Mouse (Mus musculus): ENCODE results near the gene Camta1. TPM values are rescaled to one million over a fixed set of nuclear protein-coding genes. Genes with fewer than 3 reads are reported as not detected.

The Camta1 gene
- polyA plus RNA-seq, 1 experiment from 2014 or later = 78.7 TPM

DNA sequence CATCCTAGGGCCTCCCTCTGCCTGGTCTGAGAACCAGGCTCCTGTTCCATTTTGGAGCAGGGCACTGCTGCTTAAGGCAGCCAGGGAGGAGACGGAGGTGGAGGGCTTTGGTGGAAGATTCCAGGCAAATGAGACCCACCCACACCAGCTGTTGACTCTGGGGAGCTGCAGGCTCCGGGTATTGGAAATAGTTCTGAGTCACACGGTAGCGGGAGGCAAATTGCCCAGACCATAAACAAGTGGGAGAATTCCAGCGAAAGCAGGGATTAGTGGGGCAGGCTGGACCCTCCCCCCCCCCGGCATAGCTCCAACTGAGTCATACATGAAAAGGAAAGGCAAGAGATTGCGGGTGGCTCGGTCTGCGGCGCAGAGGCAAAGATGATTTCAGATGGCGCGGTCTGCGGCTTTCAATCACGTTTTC is 450.0 kb downstream of the Camta1 start:
- Histone ChIP-seq H3K9me3 (no peaks in the 10 kb centered on the region), H3K36me3 (no peaks in the 10 kb centered on the region), H3K4me2 (no peak overlapping the region), H3K27me3 (no peaks in the 10 kb centered on the region), H3K4me1 (no peaks in the 10 kb centered on the region), H3K4me3 (no peak overlapping the region), H3K9ac (no peak overlapping the region), H3K27ac (no peak overlapping the region)
- WGBS = 29% methylated on average over 14 of the region's 14 CpGs
- no peak for ATAC-seq (ENCODE audit: borderline replicate concordance, extremely low read depth, low FRiP score, low TSS enrichment)

DNA sequence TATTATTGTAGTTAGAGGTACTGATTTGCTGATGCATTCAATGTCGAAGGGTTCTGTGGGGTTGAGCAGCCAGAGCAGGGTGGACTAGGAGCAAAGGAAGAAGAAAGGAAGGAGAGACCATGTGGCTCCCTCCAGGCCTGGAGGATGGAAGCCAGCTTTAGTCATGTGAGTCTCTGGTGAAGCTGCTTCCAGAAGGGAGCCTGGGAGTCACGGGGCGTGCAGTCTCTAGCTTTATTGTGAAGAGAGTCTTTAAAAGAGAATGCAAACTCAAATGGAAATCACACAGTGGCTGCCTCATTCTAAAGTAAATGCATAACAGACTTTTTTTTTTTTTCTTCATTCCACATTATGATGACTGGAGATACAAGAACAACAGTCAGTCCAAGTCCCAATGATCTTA is 450.7 kb downstream of the Camta1 start:
- Histone ChIP-seq H3K9ac (no peak overlapping the region), H3K4me2 (no peak overlapping the region), H3K9me3 (no peaks in the 10 kb centered on the region), H3K36me3 (no peaks in the 10 kb centered on the region), H3K27me3 (no peaks in the 10 kb centered on the region), H3K4me3 (no peak overlapping the region), H3K27ac (no peak overlapping the region), H3K4me1 (no peaks in the 10 kb centered on the region)
- 78% methylated on average over 3 of the region's 3 CpGs for WGBS
- no peak for ATAC-seq (ENCODE audit: borderline replicate concordance, extremely low read depth, low FRiP score, low TSS enrichment)

DNA sequence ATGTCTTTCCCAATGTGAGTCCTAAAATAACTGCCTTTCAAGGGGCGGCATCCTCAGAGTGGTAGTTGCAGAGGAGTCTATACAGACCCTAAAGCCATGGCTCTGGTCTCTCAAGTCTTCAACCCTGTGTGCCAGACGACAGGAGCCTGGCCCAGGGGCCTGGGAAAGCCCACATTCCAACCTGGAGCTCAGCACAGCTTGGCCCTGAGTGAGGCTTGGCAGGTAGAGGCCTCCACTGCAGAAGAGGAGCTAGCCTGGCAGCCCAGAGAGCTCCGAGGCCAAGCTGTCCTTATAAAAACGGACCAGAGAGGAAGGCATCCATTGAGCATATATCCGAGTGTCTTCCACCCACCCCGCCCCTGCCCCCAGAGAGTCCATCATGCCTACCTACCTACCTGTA is 452.4 kb downstream of the Camta1 start:
- 72% methylated on average over 6 of the region's 6 CpGs for WGBS
- no peak for ATAC-seq (ENCODE audit: borderline replicate concordance, extremely low read depth, low FRiP score, low TSS enrichment)
- no peaks in the 10 kb centered on the region for H3K27me3 ChIP-seq

DNA sequence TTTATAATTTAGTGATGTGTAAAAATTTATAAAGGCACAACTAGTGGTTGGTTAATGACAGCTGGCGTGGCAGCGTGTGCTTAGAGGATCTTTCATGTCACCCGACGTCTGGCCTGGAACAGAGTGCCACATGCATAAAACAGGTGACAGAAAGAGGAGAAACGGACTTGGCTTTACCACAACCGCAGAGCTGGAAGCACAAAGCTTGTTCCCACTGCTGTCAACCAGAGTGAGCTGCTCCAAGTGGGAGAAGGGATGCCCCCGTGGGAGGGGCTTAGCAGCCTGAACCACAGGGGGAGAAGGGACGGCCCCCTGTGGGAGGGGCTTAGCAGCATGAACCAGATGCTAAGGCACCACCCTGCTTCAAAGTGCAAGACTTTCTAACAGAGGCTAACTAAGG is 452.9 kb downstream of the Camta1 start:
- WGBS = 43% methylated on average over 8 of the region's 8 CpGs
- ATAC-seq (ENCODE audit: borderline replicate concordance, extremely low read depth, low FRiP score, low TSS enrichment) = no peak
- Histone ChIP-seq H3K4me1 (no peaks in the 10 kb centered on the region), H3K27ac (no peak overlapping the region), H3K27me3 (no peaks in the 10 kb centered on the region), H3K4me3 (no peak overlapping the region), H3K9me3 (no peaks in the 10 kb centered on the region), H3K9ac (no peak overlapping the region), H3K4me2 (no peak overlapping the region), H3K36me3 (no peaks in the 10 kb centered on the region)

More for the DNA sequence above, 452.4 kb downstream of the Camta1 start:
- Histone ChIP-seq H3K4me1 (no peaks in the 10 kb centered on the region), H3K9me3 (no peaks in the 10 kb centered on the region), H3K36me3 (no peaks in the 10 kb centered on the region), H3K9ac (no peak overlapping the region), H3K4me3 (no peak overlapping the region), H3K27ac (no peak overlapping the region), H3K4me2 (no peak overlapping the region)

- H3K27ac ChIP-seq = no peak overlapping the region
- H3K4me1 ChIP-seq = no peaks in the 10 kb centered on the region
- no peaks in the 10 kb centered on the region for H3K9me3 ChIP-seq
- H3K4me3 ChIP-seq = no peak overlapping the region
- H3K4me2 ChIP-seq = no peak overlapping the region
- H3K27me3 ChIP-seq = no peaks in the 10 kb centered on the region
- 88% methylated on average over 4 of the region's 4 CpGs for WGBS
- H3K9ac ChIP-seq = no peak overlapping the region
- H3K36me3 ChIP-seq = no peaks in the 10 kb centered on the region
- no peak for ATAC-seq (ENCODE audit: borderline replicate concordance, extremely low read depth, low FRiP score, low TSS enrichment)
Measured at GRCm38 (mm10) chr4:151408246-151408645, 453.4 kb downstream of the Camta1 start.

- Histone ChIP-seq H3K9me3 (no peaks in the 10 kb centered on the region), H3K27me3 (no peaks in the 10 kb centered on the region), H3K27ac (no peak overlapping the region), H3K4me2 (no peak overlapping the region), H3K36me3 (no peaks in the 10 kb centered on the region), H3K9ac (no peak overlapping the region), H3K4me1 (no peaks in the 10 kb centered on the region), H3K4me3 (no peak overlapping the region)
- WGBS = 94% methylated on average over 2 of the region's 2 CpGs
- ATAC-seq (ENCODE audit: borderline replicate concordance, extremely low read depth, low FRiP score, low TSS enrichment) = no peak
Measured at GRCm38 (mm10) chr4:151407129-151407528, 454.5 kb downstream of the Camta1 start.

DNA sequence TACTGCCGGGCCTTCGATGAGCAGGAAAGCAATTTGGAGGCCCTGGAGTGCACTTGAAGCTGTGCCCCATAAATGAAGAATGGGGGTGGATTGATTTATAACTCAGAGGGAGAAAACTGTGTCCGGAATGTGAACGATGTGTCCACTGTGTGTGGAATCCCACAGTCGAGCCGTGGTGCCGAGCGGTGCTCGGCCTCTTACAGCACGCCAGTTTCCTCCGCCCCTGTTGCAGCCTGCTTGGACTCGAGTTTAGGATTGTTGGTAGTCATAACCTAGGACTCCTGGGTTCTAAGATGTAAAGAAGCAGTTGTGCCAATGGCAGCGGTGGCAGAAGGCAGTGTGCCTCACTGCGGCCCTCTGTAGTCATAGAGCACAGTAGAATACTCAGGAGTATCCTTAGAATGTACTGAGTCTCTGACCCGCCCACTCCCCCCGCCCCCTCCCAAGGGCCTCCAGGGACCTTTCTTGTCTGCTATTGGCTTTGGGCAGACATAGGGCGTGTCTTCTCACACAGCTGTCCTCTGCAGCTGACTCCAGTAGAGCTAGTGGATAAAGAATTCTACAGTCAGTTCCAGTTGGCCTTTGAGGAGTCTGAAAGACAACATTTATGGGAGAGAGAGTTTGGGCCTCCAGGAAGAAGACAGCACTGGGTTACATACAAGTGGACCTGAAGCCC is 457.0 kb downstream of the Camta1 start:
- Histone ChIP-seq H3K27ac (no peak overlapping the region), H3K27me3 (no peaks in the 10 kb centered on the region), H3K4me1 (no peaks in the 10 kb centered on the region), H3K4me2 (no peak overlapping the region), H3K9me3 (no peaks in the 10 kb centered on the region), H3K9ac (no peak overlapping the region), H3K4me3 (no peak overlapping the region), H3K36me3 (no peaks in the 10 kb centered on the region)
- 46% methylated on average over 17 of the region's 17 CpGs for WGBS
- no peak for ATAC-seq (ENCODE audit: borderline replicate concordance, extremely low read depth, low FRiP score, low TSS enrichment)

- Histone ChIP-seq H3K27ac (no peak overlapping the region), H3K4me1 (no peaks in the 10 kb centered on the region), H3K27me3 (no peaks in the 10 kb centered on the region), H3K9ac (no peak overlapping the region), H3K36me3 (no peaks in the 10 kb centered on the region), H3K4me2 (no peak overlapping the region), H3K4me3 (no peak overlapping the region), H3K9me3 (no peaks in the 10 kb centered on the region)
- WGBS = 75% methylated on average over 22 of the region's 22 CpGs
- ATAC-seq (ENCODE audit: borderline replicate concordance, extremely low read depth, low FRiP score, low TSS enrichment) = no peak
Measured at GRCm38 (mm10) chr4:151401685-151402397, 459.8 kb downstream of the Camta1 start.

- Histone ChIP-seq H3K27ac (no peak overlapping the region), H3K27me3 (no peaks in the 10 kb centered on the region), H3K4me2 (no peak overlapping the region), H3K36me3 (no peaks in the 10 kb centered on the region), H3K9me3 (no peaks in the 10 kb centered on the region), H3K9ac (no peak overlapping the region), H3K4me3 (no peak overlapping the region), H3K4me1 (no peaks in the 10 kb centered on the region)
- no peak for ATAC-seq (ENCODE audit: borderline replicate concordance, extremely low read depth, low FRiP score, low TSS enrichment)
- whole genome bisulfite sequencing = 80% methylated on average over 7 of the region's 7 CpGs
Measured at GRCm38 (mm10) chr4:151396536-151396935, 465.1 kb downstream of the Camta1 start.

DNA sequence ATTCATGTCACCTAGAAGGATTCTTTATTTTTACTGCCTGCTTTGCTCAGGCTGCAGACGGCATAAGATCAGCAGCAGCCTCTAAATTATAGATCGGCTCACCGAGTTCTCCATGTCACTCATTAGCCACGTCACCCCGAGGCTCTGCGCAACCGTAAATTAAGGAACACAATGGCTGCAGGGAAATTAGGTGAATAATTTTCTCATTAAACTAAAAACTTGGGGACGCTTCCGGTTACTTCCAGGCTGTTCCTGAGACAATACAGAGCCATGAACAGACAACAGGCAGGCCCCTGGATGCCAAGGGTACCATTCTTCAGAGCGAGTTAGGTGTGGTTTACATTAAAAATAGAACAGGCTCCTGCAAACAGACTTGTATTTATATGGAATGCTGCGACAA is 472.3 kb downstream of the Camta1 start:
- peaks cover 11% of the 10 kb centered on the region; the same call in 1 of the 2 replicates for H3K4me1 ChIP-seq
- WGBS = 74% methylated on average over 11 of the region's 11 CpGs
- ATAC-seq (ENCODE audit: borderline replicate concordance, extremely low read depth, low FRiP score, low TSS enrichment) = no peak

DNA sequence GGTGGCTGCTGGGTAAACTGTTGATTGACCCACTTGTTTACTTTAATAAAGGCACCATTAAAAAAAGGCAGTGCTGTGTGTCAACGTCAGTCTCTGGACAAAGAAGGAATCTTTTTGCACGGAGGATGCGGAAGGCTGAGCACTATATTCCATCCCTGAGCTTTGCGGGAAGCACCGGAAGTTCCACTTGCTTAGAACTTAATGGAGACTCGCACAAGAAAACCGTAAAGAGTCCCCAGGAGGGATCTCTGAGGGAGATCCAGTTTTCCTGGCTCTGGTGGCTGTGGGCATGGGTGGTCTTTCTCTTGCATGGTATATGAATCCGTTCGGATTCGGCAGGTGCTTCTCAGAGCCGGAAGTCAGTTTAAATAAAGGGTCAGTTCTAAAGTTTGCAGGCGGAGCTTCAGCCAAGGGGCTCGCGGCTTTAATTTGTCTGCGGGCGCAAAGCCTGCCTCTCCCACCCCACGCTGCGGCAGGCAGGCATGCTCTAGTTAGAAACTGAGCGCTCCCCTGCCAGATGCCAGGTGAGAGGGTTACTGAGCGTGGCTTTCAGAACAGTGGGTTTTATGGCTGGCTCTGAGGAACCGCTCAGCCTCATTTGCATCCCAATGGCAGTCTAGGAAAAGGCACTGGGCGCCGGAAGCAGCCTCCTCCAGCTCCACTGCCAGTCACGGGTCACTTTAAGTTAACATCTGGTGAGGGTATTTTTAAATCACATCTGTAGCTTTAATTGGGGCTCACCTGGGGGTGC is 474.8 kb downstream of the Camta1 start:
- Histone ChIP-seq H3K4me1 (peaks cover 11% of the 10 kb centered on the region; the same call in 1 of the 2 replicates), H3K36me3 (no peaks in the 10 kb centered on the region), H3K4me3 (peak overlapping the region; percentile 39), H3K27me3 (peaks cover 28% of the 10 kb centered on the region), H3K27ac (no peak overlapping the region), H3K9me3 (no peaks in the 10 kb centered on the region), H3K4me2 (peak overlapping the region; percentile 65), H3K9ac (peak overlapping the region; percentile 27)
- WGBS = under 1% methylated on average over 24 of the region's 24 CpGs
- no peak for ATAC-seq (ENCODE audit: borderline replicate concordance, extremely low read depth, low FRiP score, low TSS enrichment)

More for the DNA sequence above, 472.3 kb downstream of the Camta1 start:
- H3K4me2 ChIP-seq = no peak overlapping the region
- no peak overlapping the region for H3K27ac ChIP-seq
- no peaks in the 10 kb centered on the region for H3K36me3 ChIP-seq
- no peaks in the 10 kb centered on the region for H3K9me3 ChIP-seq
- H3K9ac ChIP-seq = no peak overlapping the region
- H3K27me3 ChIP-seq = peaks cover 22% of the 10 kb centered on the region
- H3K4me3 ChIP-seq = no peak overlapping the region

Data from lung, embryonic 15.5 days (tissue).